Mouse (Mus musculus): ENCODE data around the gene Cdk2ap2.
"Not testable (repeated sequence)": the region's sequence is repeated elsewhere in the genome, so short reads cannot be mapped to it uniquely, and the experiment has no call there.

Cdk2ap2 gene

DNA sequence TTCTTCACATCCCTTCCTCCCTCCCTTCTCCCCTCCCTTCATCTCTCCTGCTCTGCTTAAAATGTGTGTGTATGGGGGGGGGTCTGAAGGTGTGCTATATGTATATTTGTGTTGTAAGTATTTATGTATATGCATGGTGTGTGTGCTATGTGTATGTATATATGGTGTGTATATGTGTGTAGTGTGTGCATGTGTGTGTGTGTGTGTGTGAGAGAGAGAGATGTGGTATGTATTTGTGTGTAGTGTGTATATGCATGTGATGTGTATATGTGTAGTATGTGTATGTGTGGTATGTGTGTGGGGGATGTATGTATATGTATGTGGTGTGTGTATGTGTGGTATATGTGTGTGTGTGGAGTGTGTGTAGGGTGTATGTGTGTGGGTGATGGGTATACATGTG is 30.1 kb upstream of the Cdk2ap2 start:
- no peak for DNase-seq (ENCODE audit: low read depth, low spot score)

DNA sequence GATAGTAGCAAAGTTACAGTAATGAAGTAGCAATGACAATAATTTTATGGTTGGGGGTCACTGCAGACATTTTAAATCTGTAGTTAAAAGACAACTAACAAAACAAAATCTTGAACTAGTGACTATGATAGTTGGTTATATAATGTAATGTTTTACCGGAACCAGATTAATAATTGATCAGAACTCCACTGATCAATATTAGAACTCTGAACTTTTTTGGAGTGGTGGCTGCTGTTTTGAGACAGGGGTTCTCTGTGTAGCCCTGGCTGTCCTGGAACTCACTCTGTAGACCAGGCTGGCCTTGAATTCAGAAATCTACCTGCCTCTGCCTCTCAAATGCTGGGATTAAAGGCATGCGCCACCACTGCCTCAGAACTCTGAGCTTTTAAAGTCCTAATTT is 28.7 kb upstream of the Cdk2ap2 start:
- DNase-seq (ENCODE audit: low read depth, low spot score) = not testable (repeated sequence)

DNA sequence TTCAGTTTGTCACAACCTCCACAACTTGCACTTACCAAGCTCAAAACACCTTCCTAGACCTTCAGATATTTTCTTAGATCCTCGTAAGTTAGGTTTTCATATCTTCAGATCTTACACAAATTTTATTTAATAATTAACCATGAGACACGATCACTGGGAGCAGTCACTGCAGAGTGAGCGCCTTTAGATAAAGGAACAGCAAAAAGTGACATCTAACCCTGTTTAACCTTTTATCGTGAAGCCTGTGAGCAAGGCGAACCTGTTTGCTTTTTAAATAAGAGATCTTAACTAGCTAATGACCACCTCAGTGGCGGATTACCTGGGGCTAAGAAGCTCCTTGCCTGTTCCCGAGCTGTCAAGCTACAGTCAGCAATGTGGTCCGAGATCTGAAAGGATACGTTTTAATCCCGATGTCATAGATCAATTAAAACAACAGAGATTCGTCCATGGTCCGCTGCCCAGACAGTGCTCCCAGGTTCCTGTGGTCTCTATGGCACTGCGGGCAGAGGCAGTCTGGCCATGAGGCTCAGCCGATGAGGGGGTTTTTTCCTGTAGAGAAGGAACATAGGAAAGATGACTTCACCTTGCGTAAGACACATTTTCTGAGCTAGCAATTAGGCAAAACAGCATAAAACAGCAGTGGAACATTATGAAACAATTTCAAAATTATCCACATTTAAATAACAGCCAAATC is 28.1 kb upstream of the Cdk2ap2 start:
- no peak for DNase-seq (ENCODE audit: low read depth, low spot score)

DNA sequence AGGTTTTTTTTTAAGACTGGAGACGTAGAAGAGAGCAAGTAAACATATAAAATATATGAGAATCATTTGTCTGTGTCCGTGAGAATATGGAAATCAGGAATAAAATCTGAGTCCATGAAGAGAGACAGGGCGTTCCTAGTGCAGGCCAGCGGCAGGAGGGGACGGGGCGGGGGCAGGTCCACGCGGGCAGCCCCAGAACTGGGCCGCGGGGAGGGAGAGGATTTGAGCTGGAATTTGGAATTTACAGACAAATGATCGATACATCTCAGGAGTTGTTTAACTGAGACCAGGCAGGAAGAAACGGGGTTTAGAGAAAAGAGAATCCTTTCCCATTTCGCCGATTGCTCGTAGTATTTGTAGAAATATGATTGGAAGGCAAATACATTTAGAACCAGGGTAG is 26.7 kb upstream of the Cdk2ap2 start:
- no peak for DNase-seq (ENCODE audit: low read depth, low spot score)

DNA sequence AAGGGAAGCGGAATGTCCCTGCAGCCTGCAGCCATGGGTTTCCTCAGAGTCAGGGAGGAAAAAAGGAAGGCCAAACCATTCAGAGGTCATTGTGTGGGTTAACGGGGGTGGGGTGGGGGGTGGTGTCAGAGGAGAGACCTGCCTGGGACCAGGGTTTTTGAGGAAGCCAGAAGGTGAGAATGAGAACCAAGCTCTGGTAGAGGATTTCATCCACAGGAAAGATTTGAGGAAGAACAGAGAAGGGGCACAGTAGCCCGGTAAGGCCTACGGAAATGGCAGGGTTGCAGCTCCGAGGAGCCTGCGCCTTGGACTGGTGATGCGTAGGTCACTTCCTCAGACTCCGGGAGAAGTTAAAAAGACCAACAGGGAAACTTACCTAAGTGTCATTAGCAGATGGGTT is 26.2 kb upstream of the Cdk2ap2 start:
- no peak for DNase-seq (ENCODE audit: low read depth, low spot score)

DNA sequence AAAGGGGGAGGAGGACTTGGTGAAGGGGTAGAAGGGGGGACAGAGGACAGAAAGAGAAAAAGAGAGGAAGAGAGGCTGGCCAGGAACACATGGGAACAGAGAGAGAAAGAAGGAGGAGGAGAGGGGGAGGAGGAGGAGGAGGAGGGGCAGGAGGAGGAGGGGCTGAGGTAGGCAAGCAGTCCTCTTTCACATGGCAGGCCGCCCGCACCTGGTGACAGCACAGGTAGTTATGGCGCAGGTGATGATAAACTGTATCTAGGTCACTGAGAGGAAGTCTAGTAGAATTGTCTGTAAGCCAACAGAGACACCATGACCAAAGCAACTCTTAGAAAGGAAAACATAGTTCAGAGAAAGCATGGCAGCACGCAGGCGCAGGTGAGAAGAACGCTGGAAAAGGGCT is 25.6 kb upstream of the Cdk2ap2 start:
- DNase-seq (ENCODE audit: low read depth, low spot score) = no peak

DNA sequence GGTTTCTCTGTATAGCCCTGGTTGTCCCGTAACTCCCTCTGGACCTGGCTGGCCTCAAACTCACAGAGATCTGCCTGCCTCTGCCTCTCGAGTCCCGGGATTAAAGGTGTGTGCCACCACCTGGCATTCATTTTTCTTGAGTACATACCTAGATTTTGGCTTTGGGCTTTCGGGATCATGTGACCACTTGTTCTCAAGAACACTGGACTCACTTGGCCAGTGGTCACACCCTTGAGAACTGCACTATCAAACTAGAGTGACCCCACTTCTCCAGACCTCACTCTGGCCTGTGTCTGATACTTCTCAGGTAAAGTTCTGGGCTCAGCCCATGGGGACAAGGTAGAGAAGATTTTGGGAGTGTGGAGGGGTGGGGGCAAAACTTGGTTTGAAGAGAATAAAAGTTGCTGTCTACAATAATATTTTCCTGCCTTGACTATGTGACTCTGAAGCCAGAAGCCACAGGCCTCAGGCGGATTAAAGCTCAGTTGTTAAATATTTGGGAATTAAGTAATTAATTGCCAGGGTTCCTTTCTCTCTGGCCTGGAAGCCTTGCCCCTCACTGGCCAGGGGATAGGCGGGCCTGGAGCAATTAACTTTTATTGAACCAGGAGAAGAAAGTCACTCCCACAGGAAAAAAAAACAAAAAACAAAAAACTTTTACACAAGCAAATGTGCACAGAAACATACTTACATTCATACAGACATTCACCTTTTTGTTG is 24.1 kb upstream of the Cdk2ap2 start:
- DNase-seq (ENCODE audit: low read depth, low spot score) = no peak

DNA sequence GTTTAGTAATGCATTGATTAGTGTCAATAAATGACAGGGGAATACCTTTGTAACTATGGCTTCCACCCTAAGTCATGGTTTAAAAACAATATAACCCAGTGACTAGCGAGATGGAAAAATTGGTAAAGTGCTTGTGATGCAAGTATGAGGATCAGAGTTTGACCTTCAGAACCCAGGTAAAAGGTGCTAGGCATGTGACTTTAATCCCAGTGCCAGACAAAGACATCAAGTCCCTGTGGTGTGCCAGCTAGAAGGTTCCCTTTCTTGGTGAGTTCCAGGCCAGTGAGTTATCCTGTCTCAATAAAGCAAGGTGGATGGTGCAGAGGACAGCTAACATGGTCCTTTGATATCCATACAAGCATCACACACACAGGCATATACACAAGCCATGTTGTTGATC is 21.5 kb upstream of the Cdk2ap2 start:
- DNase-seq (ENCODE audit: low read depth, low spot score) = no peak

DNA sequence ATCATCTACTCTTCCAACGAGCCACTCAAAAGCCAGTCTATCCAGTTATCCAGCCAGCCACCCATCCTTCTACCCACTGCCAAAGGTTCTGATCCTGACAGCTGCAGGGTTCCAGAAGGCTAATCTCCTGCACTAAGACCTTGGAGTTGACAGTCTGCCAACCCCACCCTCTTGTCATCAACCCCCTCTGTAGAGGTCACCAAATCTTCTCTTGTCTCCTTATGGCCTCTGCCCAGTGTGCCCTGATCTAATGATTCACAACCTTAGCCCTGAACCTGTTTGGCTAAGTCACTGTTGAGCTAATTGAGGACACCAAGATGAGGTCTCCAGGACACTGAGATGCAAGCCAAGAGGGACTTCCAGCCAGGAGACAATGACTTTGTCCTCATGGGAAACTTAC is 17.4 kb upstream of the Cdk2ap2 start:
- no peak for DNase-seq (ENCODE audit: low read depth, low spot score)

DNA sequence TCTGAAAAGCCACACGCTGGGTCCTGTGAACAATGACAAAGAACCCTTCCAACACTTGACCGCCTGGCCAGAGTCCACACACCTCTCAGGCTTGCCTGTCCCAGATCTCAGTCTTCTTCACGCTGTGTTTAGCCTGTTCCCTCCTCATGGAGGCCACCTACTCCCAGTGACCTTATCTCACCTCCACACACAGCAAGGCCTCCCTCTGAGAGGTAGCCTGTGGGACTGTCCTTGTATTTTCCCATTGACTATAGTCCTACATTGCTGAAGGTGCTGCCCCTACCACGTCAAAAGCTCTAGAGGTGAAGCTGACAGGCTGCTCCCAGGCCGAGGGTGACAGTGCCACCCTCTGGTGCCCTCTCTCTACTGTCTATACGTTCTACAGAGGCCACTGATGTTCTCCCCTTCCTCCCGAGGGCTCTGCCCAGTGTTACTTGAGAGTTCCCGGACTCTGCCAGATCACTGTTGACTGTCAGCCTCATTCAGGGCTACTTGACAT is 16.4 kb upstream of the Cdk2ap2 start:
- no peak for DNase-seq (ENCODE audit: low read depth, low spot score)

DNA sequence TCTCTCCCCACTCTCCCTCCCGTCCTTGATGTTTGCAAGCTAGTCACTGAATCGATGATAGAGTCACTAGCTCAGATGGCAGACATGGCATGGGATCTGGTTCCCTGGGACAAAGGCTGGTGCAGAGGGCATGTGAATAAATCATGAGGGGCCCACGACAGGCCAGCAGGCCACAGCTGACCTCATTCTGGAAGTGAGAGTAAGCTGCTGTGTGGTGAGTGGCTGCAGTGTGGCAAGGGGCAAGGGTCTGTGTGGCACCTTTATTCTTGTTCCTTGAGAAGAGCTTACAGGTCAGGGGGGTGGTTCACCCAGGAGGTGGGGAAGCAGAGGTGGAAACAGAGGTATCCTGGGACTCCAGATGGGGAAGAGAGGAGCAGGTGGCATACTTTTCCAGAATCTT is 15.6 kb upstream of the Cdk2ap2 start, which contains the start of gene Cabp2:
Cabp2 (plus strand) TSS at position 185 of the 400 bp plus-strand sequence.
- no peak for DNase-seq (ENCODE audit: low read depth, low spot score)

DNA sequence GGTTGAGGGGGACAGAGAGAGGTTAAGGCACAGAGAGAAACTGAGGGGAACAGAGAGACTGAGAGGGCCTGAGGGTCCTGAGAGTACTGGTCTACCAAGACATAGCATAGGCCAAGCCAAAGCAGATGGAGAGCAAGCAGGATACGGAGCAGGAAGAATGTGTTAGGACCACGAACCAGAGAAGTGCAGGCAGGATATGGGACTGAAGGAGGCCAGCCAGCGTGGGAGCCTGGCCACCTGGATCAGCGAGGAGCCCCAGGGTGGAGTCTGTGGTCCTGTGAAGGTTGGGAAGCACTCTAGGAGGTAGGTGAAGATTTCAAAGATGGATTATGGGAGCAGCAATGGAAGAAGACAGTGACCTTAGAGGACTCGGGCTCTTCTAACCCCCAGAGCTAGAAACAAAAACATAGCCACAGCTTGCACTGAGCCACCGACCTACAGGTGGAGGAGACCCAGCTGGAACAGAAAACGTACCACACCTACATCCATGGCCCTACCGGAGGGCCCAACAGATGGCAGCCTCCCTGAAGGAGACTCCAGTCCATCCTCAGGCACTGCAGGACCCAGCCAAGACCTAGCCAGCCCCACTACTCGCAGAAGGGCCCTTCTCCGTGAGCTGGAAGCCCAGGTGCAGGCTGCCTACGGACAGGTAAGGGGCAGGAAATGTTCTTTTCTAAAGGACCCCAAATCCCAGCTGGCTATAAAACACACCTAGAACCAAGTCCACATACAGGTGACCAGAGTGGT is 14.6 kb upstream of the Cdk2ap2 start:
- no peak for DNase-seq (ENCODE audit: low read depth, low spot score)

DNA sequence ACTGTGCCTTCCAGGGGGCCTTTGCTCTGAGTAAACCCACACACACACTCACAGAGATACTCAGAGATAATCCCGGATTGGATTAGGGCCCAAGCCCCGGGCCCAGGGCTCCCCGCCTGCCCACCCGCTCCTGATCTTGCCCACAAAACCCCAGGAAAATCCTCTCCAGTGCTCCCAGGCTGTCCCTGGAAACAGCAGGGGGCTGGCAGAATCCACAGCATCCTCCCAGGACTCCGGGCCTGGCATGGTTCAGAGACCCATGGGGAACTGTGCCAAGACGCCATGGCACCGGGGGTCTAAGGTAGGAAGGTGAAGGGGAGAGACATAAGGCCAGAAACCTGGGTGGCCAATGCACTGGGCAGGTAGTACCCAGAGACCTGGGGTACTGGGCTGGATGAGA is 13.7 kb upstream of the Cdk2ap2 start:
- DNase-seq (ENCODE audit: low read depth, low spot score) = no peak

DNA sequence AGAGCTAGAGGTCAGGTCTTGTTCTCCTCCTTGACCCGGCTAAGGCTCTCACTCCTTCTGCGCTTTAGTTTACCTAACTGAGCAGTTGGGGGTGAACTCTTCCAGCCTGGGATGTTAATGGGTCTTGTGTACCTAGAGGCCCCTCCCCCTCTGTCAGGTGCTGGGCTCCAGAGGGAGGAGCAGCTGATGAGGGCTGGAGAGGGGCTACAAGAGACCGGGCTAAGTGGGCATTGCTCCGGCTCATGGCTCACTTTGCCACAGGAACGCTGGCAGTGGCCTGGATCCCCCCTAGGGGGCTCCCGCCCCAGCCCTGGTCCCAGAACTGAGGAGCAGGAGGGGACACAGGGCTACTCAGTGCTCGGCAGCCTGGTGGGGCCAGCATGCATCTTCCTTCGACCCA is 13.2 kb upstream of the Cdk2ap2 start:
- DNase-seq (ENCODE audit: low read depth, low spot score) = no peak

DNA sequence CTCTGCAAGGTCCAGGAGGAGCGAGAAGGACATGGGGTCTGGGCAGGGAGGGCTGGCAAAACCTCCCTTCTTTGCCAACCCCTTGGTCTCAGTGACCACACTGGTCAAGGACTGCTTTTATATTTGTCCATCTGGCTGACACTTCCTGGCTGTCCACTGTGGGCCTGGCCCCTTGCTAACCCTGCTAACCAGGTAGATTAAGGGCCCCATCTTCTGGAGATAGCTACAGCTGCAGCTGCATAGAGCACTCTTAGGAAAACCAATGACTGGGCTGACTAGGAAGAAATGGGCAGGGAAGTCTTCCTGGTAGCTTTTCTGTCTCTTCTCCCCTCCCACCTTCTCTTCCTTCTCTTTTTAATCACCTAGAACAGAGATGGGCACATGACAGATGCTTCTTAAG is 12.0 kb upstream of the Cdk2ap2 start:
- no peak for DNase-seq (ENCODE audit: low read depth, low spot score)

DNA sequence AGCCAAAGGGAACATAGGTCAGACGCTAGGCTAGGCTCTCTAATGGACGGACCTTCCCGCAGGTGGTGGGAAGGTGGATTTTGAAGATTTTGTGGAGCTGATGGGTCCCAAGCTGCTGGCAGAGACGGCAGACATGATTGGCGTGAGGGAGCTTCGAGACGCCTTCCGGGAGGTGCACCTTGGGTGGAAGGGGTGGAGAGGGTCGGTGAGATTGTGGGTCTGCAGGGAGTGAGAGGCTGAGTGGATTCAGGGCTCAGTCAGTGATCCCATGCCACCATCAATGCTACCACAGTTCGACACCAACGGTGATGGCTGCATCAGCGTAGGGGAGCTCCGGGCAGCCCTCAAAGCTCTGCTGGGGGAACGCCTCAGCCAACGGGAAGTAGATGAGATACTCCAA is 10.8 kb upstream of the Cdk2ap2 start:
- no peak for DNase-seq (ENCODE audit: low read depth, low spot score)

DNA sequence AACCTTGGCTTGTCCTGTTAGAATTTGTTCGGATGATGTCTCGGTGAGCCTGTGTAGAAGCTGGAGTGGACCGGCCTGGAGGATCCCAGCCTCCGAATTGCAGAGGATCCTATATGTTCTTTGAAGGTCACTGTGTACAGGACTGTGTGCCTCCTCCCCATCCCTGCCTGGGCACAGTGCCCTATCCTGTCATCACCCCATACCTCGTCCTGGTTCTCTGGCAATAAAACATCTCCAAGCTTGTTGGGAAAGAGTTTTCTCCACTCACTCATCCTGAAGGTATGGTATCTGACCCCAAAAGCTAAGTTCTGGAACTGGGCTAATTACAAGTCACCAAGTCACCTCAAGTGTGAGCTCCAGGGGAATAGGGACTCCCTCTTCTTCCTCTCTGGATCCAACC is 9.9 kb upstream of the Cdk2ap2 start:
- no peak for DNase-seq (ENCODE audit: low read depth, low spot score)

DNA sequence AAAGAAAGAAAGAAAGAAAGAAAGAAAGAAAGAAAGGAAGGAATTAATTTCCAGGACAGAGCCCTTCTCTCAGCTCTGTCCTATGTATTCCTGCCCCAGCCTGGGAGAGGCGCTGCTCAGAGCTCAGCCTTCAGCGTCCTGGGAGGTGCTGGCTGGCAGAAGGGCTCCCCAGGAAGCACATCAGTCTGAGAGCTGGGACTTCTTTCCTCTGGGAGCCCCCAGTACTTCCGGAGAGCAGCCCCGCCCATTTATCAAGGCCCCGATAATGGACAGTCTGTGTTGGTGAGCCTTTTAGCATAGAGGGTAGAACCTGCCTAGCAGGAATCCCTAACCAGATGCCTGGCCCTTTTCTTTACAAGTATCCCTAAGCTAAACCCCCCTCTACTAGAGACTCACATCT is 8.8 kb upstream of the Cdk2ap2 start:
- DNase-seq (ENCODE audit: low read depth, low spot score) = no peak

DNA sequence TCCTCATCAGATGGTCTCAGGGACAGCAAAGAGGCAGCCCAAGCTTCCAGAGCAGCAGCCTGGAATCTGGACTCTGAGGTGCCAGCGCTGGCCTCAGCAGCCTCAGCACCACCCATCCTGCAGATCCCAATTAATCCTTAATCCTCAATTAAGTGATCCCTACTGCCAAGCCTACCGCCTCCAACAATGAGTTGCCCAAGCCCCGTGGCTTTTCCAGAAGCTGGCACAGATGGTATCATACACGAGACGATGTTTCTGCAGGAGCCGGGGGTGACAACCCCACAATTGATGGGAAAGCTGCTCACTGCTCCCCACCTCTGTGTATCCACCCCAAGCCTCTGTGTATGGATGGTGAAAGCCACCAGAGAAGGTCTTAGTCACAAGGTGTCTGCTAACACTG is 7.9 kb upstream of the Cdk2ap2 start:
- DNase-seq (ENCODE audit: low read depth, low spot score) = no peak

DNA sequence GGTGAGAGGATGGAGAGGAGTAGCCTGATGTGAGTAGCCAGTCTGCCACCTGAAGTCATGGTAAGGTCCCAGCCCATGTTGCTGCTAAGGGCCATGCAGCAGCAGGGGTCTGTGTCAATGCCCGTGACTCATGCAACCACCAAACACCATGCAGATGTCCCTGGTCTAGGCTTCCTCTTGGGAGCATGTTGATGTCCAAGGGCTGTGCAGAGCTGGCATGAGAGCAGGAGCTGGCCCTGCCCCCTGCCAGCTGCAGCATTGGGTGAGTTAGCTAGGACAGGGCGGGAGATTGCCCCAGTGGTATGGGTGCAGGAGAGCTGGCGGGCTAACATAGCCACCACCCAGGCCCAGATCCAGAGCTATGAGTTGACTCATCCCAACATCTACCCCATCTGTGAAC is 6.5 kb upstream of the Cdk2ap2 start:
- no peak for DNase-seq (ENCODE audit: low read depth, low spot score)

DNA sequence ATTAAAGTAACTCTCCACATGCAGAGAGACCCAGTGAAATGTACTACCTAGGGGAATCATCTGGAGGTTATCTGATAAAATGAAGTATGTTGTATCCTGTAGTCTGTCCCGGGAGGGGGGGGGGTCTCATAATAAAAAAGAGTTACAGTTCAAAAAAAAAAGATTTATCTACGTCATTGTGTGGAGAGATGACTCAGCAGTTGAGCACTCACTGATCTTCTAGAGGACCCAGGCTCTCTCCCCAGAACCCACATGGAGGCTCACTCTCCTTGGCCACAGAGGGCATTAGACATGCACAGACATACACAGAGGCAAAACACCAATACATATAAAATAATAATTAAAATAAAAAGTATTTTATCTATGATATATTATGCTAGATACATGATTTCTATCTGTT is 5.6 kb upstream of the Cdk2ap2 start:
- DNase-seq (ENCODE audit: low read depth, low spot score) = no peak

DNA sequence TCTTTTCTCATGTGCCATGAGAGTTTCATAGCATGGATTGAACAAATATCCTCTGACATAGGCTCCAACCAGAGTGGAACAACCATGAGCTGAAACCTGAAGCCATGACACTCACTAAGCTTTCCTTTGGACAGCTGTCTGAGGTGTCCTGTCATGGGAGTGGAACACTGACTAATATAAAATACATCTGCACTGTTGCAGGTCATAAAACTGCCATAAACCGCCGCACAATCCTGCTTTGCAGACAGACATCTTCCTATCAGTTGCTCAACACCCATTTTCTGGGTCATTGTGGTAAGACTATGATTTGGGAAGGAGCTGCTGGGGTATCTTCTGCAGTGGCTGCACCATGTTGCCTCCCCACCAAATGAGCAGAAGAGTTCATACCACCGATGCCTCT is 4.2 kb upstream of the Cdk2ap2 start:
- DNase-seq (ENCODE audit: low read depth, low spot score) = no peak

DNA sequence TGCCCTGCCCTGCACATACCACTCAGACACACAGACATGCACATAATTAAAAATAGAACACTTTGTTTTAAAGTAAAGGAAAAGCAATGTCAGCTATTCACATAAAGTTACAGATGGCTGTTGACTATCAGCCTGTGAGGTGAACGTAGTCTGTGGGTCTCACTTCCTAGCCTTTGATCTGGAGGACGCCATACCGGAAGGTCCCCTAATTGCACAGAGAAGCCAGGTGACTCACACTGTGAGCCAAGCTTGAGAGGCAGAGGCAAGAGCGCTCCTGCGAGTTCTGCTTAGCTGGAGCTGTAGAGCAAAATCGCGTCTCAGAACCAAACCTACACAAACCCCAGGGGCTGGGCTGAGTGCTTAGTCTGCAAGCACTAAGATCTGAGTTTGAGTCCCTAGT is 3.2 kb upstream of the Cdk2ap2 start:
- no peak for DNase-seq (ENCODE audit: low read depth, low spot score)

Data from skeletal muscle tissue, adult 2 months (tissue).